Mouse (Mus musculus): Measurements from ENCODE around the gene Trim24. TPM values are rescaled to one million over a fixed set of nuclear protein-coding genes. Genes with fewer than 3 reads are reported as not detected.

The Trim24 gene
- polyA plus RNA-seq, 1 experiment from 2014 or later: 24.7 TPM

DNA sequence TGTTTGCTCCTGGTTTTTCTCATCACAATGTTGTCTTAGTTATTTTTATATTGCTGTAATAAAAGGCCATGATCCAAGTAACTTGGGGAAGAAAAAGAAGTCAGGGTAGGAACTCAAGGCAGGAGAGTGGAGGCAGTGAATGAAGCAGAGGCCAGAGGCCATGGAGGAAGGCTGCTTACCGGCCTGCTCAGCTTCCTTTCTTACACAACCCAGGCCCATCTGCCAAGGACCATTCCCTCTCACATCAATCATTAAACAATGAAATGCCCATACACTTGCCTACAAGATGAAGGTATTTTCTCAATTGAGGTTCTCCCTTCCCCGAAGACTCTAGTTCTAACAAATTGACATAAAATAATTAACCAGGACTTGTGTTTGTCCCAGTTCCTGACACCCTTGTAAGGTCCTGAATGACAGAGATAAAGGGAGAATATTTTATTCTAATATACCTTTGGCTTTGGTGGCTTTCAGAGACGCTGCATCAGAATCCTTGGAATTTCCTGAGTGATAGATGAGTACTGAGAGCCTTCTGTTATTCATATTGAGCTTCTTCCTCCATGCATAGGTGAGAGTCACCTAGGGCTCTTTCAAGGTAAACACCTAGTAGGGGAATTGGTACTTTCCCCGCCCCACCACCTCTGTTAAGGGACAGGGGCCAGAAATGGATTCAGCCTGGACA is 13.3 kb upstream of the Trim24 start:
- DNase-seq (ENCODE audit: low spot score): no peak
- no peak overlapping the region for H3K9ac ChIP-seq (ENCODE audit: low read length)
- no peaks in the 10 kb centered on the region for H3K9me3 ChIP-seq (replicated peaks; ENCODE audit: control insufficient read depth, low read length)
- WGBS: 75% methylated on average over 4 of the region's 4 CpGs
- no peak overlapping the region for H3K27ac ChIP-seq (ENCODE audit: low read depth, low read length)
- H3K4me2 ChIP-seq (ENCODE audit: low read length): no peak overlapping the region
- H3K4me1 ChIP-seq (ENCODE audit: control insufficient read depth, insufficient read depth, low read length): no peaks in the 10 kb centered on the region
- ATAC-seq: no peak
- H3K36me3 ChIP-seq (ENCODE audit: control insufficient read depth, insufficient read depth, low read length): no peaks in the 10 kb centered on the region
- H3K4me3 ChIP-seq (ENCODE audit: low read depth, low read length): no peak overlapping the region
- no peaks in the 10 kb centered on the region for H3K27me3 ChIP-seq (replicated peaks; ENCODE audit: control insufficient read depth, insufficient read depth, low read length)

DNA sequence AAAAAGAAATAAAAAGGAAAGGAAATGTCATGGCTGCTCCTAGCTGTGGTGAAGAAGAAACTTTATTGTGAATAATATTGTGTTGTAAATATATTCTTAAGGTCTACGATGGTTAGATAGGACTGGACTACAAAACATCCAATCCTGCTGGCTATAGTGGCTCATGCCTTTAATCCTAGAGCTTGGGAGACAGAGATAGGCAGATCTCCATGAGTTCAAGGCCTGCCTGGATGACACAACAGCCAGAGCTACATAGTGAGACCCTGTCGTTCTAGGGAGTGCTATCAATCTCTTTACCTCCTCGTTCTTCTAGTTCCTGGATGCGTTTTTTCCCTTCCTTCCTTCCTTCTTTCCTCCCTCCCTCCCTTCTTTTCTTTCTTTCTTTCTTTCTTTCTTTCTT is 12.5 kb upstream of the Trim24 start:
- 90% methylated on average over 4 of the region's 4 CpGs for WGBS

DNA sequence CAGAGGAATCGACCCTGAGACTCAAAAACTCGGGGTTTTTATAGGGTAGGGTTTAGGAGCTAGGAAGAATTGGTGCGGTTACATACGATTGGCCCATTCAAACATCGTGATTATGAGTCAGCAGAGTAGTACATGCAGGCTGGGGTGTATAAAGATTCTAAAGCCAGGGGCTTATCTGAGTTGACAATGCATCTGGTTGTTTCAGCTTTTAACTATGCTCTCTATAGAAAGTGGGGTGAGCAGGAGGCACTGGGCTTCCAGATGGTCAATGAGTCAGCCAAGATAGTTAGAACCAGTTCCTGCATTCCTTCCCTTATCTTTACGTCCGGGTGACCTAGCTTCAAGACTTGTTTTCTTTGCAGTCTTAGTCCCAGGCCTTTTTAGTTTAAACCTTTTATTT is 7.7 kb upstream of the Trim24 start:
- no peak overlapping the region for H3K4me3 ChIP-seq (ENCODE audit: low read depth, low read length)
- no peak overlapping the region for H3K4me2 ChIP-seq (ENCODE audit: low read length)
- no peaks in the 10 kb centered on the region for H3K36me3 ChIP-seq (ENCODE audit: control insufficient read depth, insufficient read depth, low read length)
- ATAC-seq: no peak
- WGBS: 92% methylated on average over 7 of the region's 7 CpGs
- no peaks in the 10 kb centered on the region for H3K9me3 ChIP-seq (replicated peaks; ENCODE audit: control insufficient read depth, low read length)
- no peaks in the 10 kb centered on the region for H3K4me1 ChIP-seq (ENCODE audit: control insufficient read depth, insufficient read depth, low read length)
- no peak overlapping the region for H3K27ac ChIP-seq (ENCODE audit: low read depth, low read length)
- no peak overlapping the region for H3K9ac ChIP-seq (ENCODE audit: low read length)
- H3K27me3 ChIP-seq (replicated peaks; ENCODE audit: control insufficient read depth, insufficient read depth, low read length): no peaks in the 10 kb centered on the region
- DNase-seq (ENCODE audit: low spot score): no peak

More for the DNA sequence above, 12.5 kb upstream of the Trim24 start:
- H3K4me2 ChIP-seq (ENCODE audit: low read length): no peak overlapping the region
- DNase-seq (ENCODE audit: low spot score): no peak
- no peaks in the 10 kb centered on the region for H3K9me3 ChIP-seq (replicated peaks; ENCODE audit: control insufficient read depth, low read length)
- H3K27me3 ChIP-seq (replicated peaks; ENCODE audit: control insufficient read depth, insufficient read depth, low read length): no peaks in the 10 kb centered on the region
- no peak overlapping the region for H3K27ac ChIP-seq (ENCODE audit: low read depth, low read length)
- no peak overlapping the region for H3K9ac ChIP-seq (ENCODE audit: low read length)
- no peak for ATAC-seq
- no peaks in the 10 kb centered on the region for H3K4me1 ChIP-seq (ENCODE audit: control insufficient read depth, insufficient read depth, low read length)
- no peak overlapping the region for H3K4me3 ChIP-seq (ENCODE audit: low read depth, low read length)
- no peaks in the 10 kb centered on the region for H3K36me3 ChIP-seq (ENCODE audit: control insufficient read depth, insufficient read depth, low read length)

DNA sequence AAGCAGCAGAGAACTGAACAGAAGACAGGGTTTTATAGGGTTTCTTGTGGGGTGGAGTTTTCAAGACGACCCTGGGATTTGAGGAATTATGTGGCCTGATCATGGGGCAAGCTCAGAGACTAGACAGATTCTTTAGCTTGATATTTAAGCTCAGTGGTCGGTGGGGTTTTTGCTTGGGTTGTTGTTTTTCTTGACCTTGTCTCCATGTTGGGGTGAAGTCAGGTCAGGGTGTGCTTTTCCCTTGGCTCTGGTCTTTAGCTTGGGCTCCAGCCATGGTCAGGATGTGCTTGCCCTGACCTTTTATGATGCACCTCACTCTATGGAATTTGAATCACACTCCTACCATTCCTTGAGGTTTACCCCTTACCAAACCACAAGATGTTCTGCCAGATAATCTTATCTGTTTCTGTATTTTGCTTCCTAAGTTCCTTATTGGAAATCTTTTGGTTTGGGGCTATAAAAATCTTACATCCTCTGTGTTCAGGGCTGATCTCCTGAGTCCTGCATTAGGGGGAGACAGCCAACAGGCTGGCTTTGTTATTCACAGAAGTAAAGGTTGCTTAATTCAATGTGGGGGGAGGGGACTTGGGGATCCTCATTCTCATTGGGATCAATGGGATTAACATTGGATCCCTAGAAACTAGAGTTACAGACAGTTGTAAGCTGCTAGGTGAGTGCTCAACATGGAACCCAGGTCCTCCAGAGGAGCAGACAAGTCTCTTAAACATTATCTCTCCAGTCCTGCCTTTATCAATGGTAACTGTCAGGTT is 6.5 kb upstream of the Trim24 start:
- Histone ChIP-seq H3K4me1 (ENCODE audit: control insufficient read depth, insufficient read depth, low read length) (no peaks in the 10 kb centered on the region), H3K27ac (ENCODE audit: low read depth, low read length) (no peak overlapping the region), H3K4me3 (ENCODE audit: low read depth, low read length) (no peak overlapping the region), H3K27me3 (replicated peaks; ENCODE audit: control insufficient read depth, insufficient read depth, low read length) (no peaks in the 10 kb centered on the region), H3K9me3 (replicated peaks; ENCODE audit: control insufficient read depth, low read length) (no peaks in the 10 kb centered on the region), H3K36me3 (ENCODE audit: control insufficient read depth, insufficient read depth, low read length) (no peaks in the 10 kb centered on the region), H3K9ac (ENCODE audit: low read length) (no peak overlapping the region), H3K4me2 (ENCODE audit: low read length) (no peak overlapping the region)
- whole genome bisulfite sequencing: 74% methylated on average over 2 of the region's 2 CpGs
- ATAC-seq: no peak
- DNase-seq (ENCODE audit: low spot score): no peak

DNA sequence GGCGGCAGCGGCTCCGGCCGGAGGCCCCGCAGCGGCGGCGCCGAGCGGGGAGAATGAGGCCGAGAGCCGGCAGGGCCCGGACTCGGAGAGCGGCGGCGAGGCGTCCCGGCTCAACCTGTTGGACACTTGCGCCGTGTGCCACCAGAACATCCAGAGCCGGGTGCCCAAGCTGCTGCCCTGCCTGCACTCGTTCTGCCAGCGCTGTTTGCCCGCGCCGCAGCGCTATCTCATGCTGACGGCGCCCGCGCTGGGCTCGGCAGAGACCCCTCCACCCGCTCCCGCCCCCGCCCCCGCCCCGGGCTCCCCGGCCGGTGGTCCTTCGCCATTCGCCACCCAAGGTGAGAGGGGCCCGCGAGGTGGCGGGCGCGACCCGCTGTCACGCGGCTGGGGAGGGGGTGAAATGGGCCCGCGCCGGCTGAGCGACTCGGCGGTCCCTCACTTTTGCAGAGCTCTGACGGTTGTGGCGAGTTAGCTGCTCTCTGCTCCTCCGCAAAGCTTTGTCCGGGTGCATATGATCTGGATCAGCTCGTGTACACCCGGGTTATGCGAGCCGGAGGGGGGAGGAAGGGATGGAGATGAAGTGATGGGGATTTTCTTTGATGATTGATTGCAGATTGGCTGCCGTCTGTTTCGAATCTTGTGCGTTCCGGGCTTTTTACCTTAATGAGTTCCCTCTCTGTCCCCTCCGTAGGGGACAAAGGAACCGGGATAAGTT is 683 bp downstream of the Trim24 start:
- WGBS: under 1% methylated on average over 56 of the region's 70 CpGs

DNA sequence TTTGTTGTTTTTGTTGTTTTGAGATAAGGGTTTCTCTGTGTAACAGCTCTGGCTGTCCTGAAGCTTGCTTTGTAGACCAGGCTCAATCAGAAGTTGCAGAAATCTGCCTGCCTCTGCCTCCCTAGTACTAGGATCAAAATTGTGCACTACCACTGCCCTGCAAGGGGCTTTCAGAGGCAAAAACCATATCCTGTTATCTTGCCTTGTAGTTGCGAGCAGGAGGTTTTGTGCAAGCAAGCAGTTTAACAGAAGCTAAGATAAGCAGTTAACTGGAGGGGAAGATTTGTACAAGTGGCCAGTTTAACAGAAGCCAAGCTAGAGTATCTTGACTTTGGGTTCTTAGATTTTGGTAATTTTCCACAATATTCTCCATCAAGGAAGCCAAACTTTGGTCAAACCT is 2.2 kb downstream of the Trim24 start:
- no peak for ATAC-seq
- peaks cover 50% of the 10 kb centered on the region for H3K9me3 ChIP-seq (replicated peaks; ENCODE audit: control insufficient read depth, low read length)
- H3K9ac ChIP-seq (ENCODE audit: low read length): no peak overlapping the region
- peak; percentile 34 for DNase-seq (ENCODE audit: low spot score)
- H3K4me2 ChIP-seq (ENCODE audit: low read length): no peak overlapping the region
- no peak overlapping the region for H3K27ac ChIP-seq (ENCODE audit: low read depth, low read length)
- 93% methylated on average over 1 of the region's 1 CpGs for WGBS
- no peaks in the 10 kb centered on the region for H3K27me3 ChIP-seq (replicated peaks; ENCODE audit: control insufficient read depth, insufficient read depth, low read length)
- peaks cover 18% of the 10 kb centered on the region for H3K36me3 ChIP-seq (ENCODE audit: control insufficient read depth, insufficient read depth, low read length)
- H3K4me1 ChIP-seq (ENCODE audit: control insufficient read depth, insufficient read depth, low read length): no peaks in the 10 kb centered on the region
- no peak overlapping the region for H3K4me3 ChIP-seq (ENCODE audit: low read depth, low read length)

More for the DNA sequence above, 683 bp downstream of the Trim24 start:
- ATAC-seq: peak; percentile 64
- Histone ChIP-seq H3K9me3 (replicated peaks; ENCODE audit: control insufficient read depth, low read length) (peaks cover 37% of the 10 kb centered on the region), H3K4me1 (ENCODE audit: control insufficient read depth, insufficient read depth, low read length) (no peaks in the 10 kb centered on the region), H3K27me3 (replicated peaks; ENCODE audit: control insufficient read depth, insufficient read depth, low read length) (no peaks in the 10 kb centered on the region), H3K4me2 (ENCODE audit: low read length) (peak overlapping the region; percentile 42), H3K4me3 (ENCODE audit: low read depth, low read length) (peak overlapping the region; percentile 88), H3K27ac (ENCODE audit: low read depth, low read length) (peak overlapping the region; percentile 99), H3K36me3 (ENCODE audit: control insufficient read depth, insufficient read depth, low read length) (peaks cover 4% of the 10 kb centered on the region; the same call in 1 of the 2 replicates), H3K9ac (ENCODE audit: low read length) (peak overlapping the region; percentile 97)
- peak; percentile 70 for DNase-seq (ENCODE audit: low spot score)

DNA sequence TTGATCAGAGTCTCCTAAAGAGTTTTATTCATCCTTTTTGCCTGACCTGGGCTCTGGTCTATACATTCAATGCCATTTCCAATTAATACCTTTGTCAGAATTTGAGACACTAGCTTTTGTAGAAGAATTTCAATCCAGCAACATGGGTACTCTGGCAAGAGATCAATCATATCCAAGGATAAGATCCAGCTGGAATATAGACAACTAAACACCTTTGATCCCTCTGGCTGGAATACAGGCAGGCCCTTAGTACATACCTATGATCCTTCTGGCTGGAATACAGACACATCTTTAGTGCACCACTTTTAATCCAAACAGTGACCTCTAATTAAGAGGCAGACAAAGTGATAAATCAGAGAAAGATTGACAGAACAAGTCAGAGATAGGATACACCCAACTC is 3.1 kb downstream of the Trim24 start:
- DNase-seq (ENCODE audit: low spot score): no peak
- Histone ChIP-seq H3K4me2 (ENCODE audit: low read length) (no peak overlapping the region), H3K36me3 (ENCODE audit: control insufficient read depth, insufficient read depth, low read length) (peaks cover 22% of the 10 kb centered on the region), H3K4me1 (ENCODE audit: control insufficient read depth, insufficient read depth, low read length) (no peaks in the 10 kb centered on the region), H3K9me3 (replicated peaks; ENCODE audit: control insufficient read depth, low read length) (peaks cover 52% of the 10 kb centered on the region), H3K27ac (ENCODE audit: low read depth, low read length) (no peak overlapping the region), H3K27me3 (replicated peaks; ENCODE audit: control insufficient read depth, insufficient read depth, low read length) (no peaks in the 10 kb centered on the region), H3K9ac (ENCODE audit: low read length) (no peak overlapping the region), H3K4me3 (ENCODE audit: low read depth, low read length) (no peak overlapping the region)
- no peak for ATAC-seq

DNA sequence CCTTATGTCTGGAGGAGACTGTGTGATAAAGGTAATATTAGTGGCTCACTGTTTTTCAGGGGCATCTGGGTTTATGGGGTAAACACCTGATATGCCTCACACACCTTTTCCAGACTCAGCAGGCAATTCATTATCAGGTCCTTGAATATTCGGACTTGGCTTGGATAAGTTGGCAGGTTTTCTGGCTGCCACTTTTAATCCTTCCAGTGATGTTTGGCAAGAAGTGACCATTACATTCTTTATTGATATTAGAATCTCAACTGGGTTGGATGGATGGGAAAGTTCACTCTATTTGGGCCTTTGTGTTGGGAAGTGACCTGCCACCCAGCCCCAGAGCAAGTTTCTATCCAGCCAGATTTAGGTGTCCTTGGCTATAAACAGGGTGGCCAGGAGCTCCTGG is 7.6 kb downstream of the Trim24 start:
- Histone ChIP-seq H3K27me3 (replicated peaks; ENCODE audit: control insufficient read depth, insufficient read depth, low read length) (no peaks in the 10 kb centered on the region), H3K4me2 (ENCODE audit: low read length) (no peak overlapping the region), H3K4me1 (ENCODE audit: control insufficient read depth, insufficient read depth, low read length) (no peaks in the 10 kb centered on the region), H3K36me3 (ENCODE audit: control insufficient read depth, insufficient read depth, low read length) (peaks cover 33% of the 10 kb centered on the region), H3K27ac (ENCODE audit: low read depth, low read length) (no peak overlapping the region), H3K4me3 (ENCODE audit: low read depth, low read length) (no peak overlapping the region), H3K9me3 (replicated peaks; ENCODE audit: control insufficient read depth, low read length) (peaks cover 56% of the 10 kb centered on the region), H3K9ac (ENCODE audit: low read length) (no peak overlapping the region)
- DNase-seq (ENCODE audit: low spot score) (no peak), ATAC-seq (no peak)
- 89% methylated on average over 1 of the region's 1 CpGs for WGBS

DNA sequence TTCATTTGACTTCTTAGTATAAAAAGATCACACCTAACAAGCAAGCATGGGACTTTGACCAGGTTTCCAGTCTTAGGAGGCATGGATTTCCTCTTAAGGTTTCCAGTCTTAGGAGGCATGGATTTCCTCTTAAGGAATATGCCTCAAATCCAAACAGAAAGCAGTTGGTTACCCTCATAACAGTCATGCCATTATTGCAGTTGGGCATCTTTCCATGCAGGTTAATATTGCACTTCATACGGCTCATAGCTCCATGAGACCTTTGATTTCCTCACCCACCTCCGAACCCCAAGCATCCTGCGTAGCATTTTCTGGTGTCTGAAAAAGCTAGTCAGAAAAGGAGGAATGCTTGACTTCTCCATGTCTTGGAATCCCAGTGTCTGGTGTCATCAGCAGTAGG is 10.0 kb downstream of the Trim24 start:
- peaks cover 33% of the 10 kb centered on the region for H3K36me3 ChIP-seq (ENCODE audit: control insufficient read depth, insufficient read depth, low read length)
- H3K27ac ChIP-seq (ENCODE audit: low read depth, low read length): no peak overlapping the region
- peaks cover 43% of the 10 kb centered on the region for H3K9me3 ChIP-seq (replicated peaks; ENCODE audit: control insufficient read depth, low read length)
- H3K9ac ChIP-seq (ENCODE audit: low read length): no peak overlapping the region
- no peak overlapping the region for H3K4me2 ChIP-seq (ENCODE audit: low read length)
- DNase-seq (ENCODE audit: low spot score) (no peak), ATAC-seq (no peak)
- WGBS: 100% methylated on average over 3 of the region's 3 CpGs
- no peak overlapping the region for H3K4me3 ChIP-seq (ENCODE audit: low read depth, low read length)
- H3K27me3 ChIP-seq (replicated peaks; ENCODE audit: control insufficient read depth, insufficient read depth, low read length): no peaks in the 10 kb centered on the region
- no peaks in the 10 kb centered on the region for H3K4me1 ChIP-seq (ENCODE audit: control insufficient read depth, insufficient read depth, low read length)

Measured in forebrain, embryonic 14.5 days (tissue).